Mouse (Mus musculus): Measurements from ENCODE around the gene Camp.

- TF ChIP-seq CTCF (IDR thresholded peaks at IDR 0.05; ENCODE audit: borderline replicate concordance, extremely low read depth, insufficient read depth, insufficient read length) (peak; percentile 71; the same call in 1 of the 2 replicates), POLR2A (IDR thresholded peaks at IDR 0.05; ENCODE audit: borderline replicate concordance, extremely low read depth, insufficient read depth, insufficient read length, poor library complexity, severe bottlenecking) (peak; percentile 70; the same call in 1 of the 2 replicates)
Observed at GRCm38 (mm10) chr9:109832391-109833087, 16.9 kb downstream of the Camp start, which contains the start of gene Nme6.
